Mouse (Mus musculus) midbrain, embryonic 11.5 days (tissue): ENCODE measurements at regions not wholly inside any gene's neighbourhood (a gene's known extent, or its start where the extent isn't known, plus 50 kb on each side); places are given as distances from the start of the nearest gene placed in this dataset.

ENCODE experiments used
- ATAC-seq: fragments of 200-750 bp; cut with Nextera tagmentation; 2 replicates; pipeline ENCODE4 v1.8.0; 2017; ENCODE audit warnings: moderate TSS enrichment, moderate library complexity; ENCODE audit not compliant: low FRiP score
- DNase-seq: peaks from one replicate; pipeline ENCODE4 v3.0.0; 2015; ENCODE audit warnings: low spot score; ENCODE audit errors: missing footprints
- H3K27ac ChIP-seq: fragments of 300-500 bp; sonication (generic); 2 replicates; pipeline ENCODE4 v1.5.1; 2014; ENCODE audit warnings: low read depth, low read length
- H3K27me3 ChIP-seq: fragments of 300-500 bp; sonication (generic); 2 replicates; pipeline ENCODE4 v1.6.1; 2014; ENCODE audit warnings: mild to moderate bottlenecking, low read length, moderate library complexity, mixed read lengths; ENCODE audit not compliant: control insufficient read depth, insufficient read depth
- H3K36me3 ChIP-seq: fragments of 300-500 bp; sonication (generic); 2 replicates; pipeline ENCODE4 v1.6.1; 2014; ENCODE audit warnings: mild to moderate bottlenecking, low read length, moderate library complexity, mixed read lengths; ENCODE audit not compliant: control insufficient read depth, insufficient read depth
- H3K4me1 ChIP-seq: fragments of 300-500 bp; sonication (generic); 2 replicates; pipeline ENCODE4 v1.6.1; 2014; ENCODE audit warnings: low read length; ENCODE audit not compliant: control insufficient read depth, insufficient read depth
- H3K4me2 ChIP-seq: fragments of 300-500 bp; sonication (generic); 2 replicates; pipeline ENCODE4 v1.6.1; 2014; ENCODE audit warnings: mild to moderate bottlenecking, moderate library complexity
- H3K4me3 ChIP-seq: fragments of 300-500 bp; sonication (generic); 2 replicates; pipeline ENCODE4 v1.5.1; 2014; ENCODE audit warnings: low read depth, low read length
- H3K9ac ChIP-seq: fragments of 300-500 bp; sonication (generic); 2 replicates; pipeline ENCODE4 v1.6.1; 2014; ENCODE audit warnings: low read length
- H3K9me3 ChIP-seq: fragments of 300-500 bp; sonication (generic); 2 replicates; pipeline ENCODE4 v1.6.1; 2016; ENCODE audit warnings: low read length; ENCODE audit not compliant: control insufficient read depth
- WGBS: fragments of 180-500 bp; shearing (Covaris S2); extraction: QIAGEN DNeasy Blood & Tissue Kit; methylation state at CpG from one replicate; pipeline ENCODE4 v1.1.7; 2014; 5-methylcytosine and 5-hydroxymethylcytosine counted together

- H3K27me3 ChIP-seq = no peaks in the 10 kb centered on the region
- WGBS = 75% methylated on average over 2 of the region's 2 CpGs
- no peaks in the 10 kb centered on the region for H3K36me3 ChIP-seq
- no peak overlapping the region for H3K4me3 ChIP-seq
- no peak overlapping the region for H3K4me2 ChIP-seq
- H3K27ac ChIP-seq = no peak overlapping the region
- no peaks in the 10 kb centered on the region for H3K4me1 ChIP-seq
- DNase-seq (no peak), ATAC-seq (no peak)
- H3K9me3 ChIP-seq = no peaks in the 10 kb centered on the region
- no peak overlapping the region for H3K9ac ChIP-seq
These were observed 85.2 kb upstream of the Hapln1 start for GRCm38 (mm10) chr13:89454249-89455018.

- Histone ChIP-seq H3K27me3 (no peaks in the 10 kb centered on the region), H3K36me3 (no peaks in the 10 kb centered on the region), H3K9me3 (no peaks in the 10 kb centered on the region), H3K4me2 (no peak overlapping the region), H3K4me1 (no peaks in the 10 kb centered on the region), H3K9ac (no peak overlapping the region), H3K27ac (no peak overlapping the region), H3K4me3 (no peak overlapping the region)
- WGBS = 80% methylated on average over 4 of the region's 4 CpGs
- ATAC-seq = no peak
- no peak for DNase-seq
These were observed 75.8 kb upstream of the Hapln1 start for GRCm38 (mm10) chr13:89463746-89464145.
